Mouse (Mus musculus): Measurements from ENCODE around the gene Gna15.

DNA sequence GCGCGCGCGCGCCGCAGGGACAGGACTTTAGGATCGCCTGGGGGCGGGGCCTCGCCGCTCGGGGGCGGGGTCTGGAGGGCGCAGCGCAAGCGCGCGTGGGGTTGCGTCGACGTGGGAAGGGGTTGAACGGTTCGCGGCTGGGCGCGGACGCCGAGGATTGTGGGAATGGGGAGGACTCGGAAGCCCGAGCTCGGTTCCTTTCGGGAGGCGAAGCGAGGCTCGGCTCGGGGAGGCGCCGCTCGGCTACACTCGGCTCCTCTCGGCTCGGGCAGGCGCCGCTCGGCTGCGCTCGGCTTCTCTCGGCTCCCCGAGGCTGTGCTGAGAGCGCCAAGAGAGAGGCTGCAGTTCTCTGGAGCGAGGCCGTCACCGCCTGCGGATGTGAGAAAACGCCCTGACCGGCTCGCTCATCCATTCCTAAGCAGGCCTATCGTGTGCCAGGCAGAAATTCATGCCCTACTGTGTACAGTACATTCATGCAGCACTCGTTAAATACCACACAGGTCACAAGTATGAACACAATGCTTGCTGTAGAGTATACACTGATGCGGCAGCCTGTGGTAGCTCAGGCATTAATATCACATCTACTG lies 21.2 kb upstream of the Gna15 start, which contains the start of gene Gna11:
- TF ChIP-seq CTCF (IDR thresholded peaks at IDR 0.05; ENCODE audit: extremely low read depth, insufficient read depth, insufficient read length, insufficient replicate concordance) (no peak), POLR2A (IDR thresholded peaks at IDR 0.05; ENCODE audit: low read depth, low read length) (no peak)

Data from spleen, adult 2 months (tissue).